Mouse (Mus musculus) spleen, postnatal 14 days (tissue): Measurements from ENCODE around the gene Ephb1.

Experiments
- DNase-seq, 2 experiments: peaks; one replicate each; pipeline ENCODE4 v3.0.0; 2021 to 2022; ENCODE audit warnings: low spot score in 2 of 2

Gene Ephb1

DNA sequence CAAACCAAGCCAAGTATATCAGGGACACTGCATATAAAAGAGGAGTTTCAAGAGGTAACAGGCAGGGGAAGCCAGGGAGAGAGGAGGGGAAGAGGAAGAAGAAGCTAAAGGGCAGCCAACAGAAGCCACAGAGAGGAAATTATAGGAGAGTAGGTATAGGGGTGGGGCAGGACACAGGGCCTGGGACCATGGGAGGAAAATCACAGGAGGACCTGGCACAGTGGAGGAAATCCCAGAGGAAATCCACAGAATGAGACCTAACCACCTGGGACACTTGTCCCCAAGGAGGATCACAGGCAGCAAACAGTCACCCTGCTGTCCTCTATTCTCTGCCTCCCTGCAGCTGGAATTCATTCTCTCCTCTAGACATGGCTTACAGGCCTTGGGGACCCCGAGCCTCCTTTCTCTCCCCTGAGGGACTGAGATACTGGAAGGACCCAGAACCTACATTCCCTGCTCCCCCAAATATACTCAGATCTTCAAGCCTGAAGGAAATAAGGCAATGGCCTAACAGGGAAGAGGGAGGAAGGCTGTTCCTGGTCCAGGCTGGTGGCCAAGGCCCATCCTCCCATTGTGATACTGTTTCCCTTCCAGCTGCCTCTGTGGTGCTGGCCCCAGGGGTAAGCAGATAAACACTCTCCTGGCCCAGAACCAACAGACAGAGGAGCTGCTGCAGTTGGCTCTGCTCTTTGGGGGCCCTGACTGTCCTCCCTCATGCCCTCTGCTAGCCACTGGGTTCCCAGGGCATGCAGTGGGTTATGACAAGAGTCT lies 47.7 kb downstream of the Ephb1 start:
- no peak for DNase-seq

DNA sequence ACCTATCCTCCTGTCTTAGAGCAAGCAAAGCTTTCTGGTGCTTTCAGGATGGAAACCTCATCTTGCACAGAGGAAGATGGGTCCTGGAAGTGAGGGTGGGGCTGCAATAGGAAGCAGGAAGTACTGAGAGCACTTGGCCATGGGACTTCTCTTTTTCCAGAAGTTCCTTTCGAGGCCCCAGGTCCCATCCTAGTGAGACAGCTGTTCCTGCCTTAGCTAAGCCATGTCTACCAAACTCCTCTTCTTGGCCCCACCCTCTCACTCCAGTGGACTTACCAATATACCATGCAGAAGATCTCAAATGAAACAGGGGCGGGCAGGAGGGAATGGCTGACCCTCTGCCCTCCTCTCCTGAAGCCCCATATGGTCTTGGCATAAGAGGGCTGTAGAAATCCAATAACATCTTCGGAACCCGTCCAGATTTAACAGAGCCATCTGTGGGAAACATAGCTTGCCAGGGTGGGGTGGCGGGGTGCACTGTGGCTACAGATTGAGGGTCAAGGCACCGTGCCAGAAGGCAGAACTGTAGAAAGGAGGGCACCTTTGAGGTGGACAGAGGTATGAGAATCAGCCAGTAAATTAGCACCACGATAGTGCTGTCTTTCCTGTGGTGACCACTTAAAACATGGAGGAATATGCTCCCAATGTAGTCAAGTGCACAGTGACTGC lies 48.9 kb downstream of the Ephb1 start:
- no peak for DNase-seq

DNA sequence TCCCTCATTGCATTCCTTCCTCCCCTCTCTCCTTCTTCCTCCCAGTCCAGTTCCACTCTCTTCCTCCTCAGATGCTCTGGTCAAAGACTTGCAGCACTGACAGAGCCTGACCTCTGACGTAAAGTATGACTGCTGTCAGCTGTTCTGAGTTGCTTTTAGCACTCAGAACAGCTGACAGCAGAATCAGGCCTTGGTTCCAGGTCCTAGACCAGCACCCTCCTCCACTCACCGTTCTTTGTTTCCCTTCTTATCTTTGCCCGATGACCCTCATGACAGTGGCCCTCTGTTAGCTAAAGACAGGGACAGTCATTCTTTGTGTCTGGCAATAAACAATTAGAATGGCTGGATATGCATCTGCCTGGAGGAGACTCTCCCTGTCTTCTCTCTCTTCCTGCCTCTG lies 49.7 kb downstream of the Ephb1 start:
- no peak for DNase-seq

DNA sequence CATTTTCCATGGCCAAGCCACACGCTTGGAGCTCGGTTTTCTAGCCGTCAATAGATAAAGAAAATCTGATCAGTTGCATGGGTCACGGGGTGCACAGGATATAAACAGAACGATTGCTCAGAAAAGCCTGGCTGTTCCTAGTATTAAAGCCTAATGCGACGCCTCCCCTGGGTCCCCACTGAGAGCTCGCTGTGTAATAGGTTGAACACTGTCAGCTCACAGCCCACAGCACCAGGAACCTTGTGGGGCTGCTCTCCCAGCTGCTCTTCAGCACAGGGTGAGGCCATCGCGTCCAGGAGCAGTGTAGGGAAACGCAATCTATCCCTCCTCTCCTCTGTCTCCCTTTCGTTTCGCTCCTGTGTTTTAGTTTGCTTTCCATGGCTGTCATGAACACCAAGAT lies 50.6 kb downstream of the Ephb1 start:
- no peak for DNase-seq

DNA sequence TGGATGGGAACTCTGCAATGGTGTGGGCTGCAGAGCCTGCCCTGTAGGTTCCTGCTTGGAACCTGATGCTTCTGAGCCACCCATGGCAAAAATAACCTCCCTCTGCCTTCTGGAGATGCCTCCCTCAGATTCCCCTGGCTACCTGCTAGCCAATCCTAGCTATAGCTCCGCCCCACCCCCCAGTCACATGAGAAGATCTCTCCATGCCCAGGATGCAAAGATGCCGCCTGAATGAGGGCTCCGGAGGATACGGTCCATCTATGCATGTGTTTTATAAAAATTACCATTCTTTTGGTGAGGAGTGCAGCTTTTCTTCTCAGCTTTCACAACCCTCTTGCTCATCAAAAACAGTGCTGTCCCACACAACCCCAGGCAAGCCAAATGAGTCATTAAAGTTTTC lies 53.5 kb downstream of the Ephb1 start:
- no peak for DNase-seq

DNA sequence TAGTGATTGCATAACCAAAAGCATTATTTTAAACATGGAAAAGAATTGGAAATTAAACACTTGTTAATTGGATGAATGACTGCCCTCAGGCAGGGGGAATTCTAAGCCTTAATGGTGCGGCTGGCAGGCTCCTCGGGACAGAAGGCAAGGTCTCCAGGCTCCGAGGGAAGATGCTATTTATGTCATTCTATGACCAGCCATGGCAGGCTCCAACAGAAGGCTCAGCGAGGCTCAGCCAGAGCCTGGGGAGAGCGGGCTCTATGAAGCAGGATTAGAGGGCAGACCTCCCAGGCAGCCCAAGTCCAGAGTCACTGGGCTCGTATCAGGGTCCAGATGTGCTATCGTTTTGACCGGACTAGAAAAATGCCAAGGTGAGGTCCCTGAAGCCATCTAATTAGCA lies 55.8 kb downstream of the Ephb1 start:
- no peak for DNase-seq

DNA sequence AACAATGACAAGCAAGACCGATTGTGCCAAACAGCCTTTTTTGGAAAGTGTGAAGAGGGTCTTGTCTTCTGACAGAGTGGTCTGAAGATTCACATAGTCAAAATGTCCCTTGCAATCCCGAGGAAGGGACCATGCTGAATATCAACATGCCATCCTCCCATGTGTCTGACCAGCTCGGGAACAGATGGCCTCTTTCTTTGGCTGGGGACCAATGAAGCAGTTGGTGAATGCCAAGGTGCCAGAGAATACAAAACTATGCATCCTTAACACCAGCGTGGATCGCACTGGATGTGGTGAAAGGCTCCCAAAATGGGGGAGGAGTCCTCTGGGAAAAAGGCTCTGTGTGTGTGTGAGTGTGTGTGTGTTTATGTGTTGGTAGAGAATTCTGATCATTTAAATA lies 56.5 kb downstream of the Ephb1 start:
- no peak for DNase-seq

DNA sequence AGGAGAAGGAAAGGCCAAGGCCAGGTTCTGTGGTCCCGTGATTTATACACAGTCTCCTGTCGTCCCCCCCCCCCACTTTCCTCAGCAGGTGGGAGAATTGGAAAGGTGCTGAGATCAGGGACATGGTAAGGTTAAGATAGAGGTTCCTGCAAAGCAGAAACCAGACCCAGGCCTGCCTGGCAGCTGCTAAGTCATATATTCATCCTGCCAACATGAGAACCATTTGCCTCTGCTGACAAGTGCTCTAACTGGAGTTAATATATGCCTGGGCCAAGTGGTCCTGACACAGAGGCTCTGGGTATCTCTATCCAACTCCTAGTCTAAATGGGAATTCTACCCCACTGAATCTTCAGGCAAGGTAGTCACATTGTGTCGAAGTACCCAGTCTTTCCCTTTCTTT lies 57.3 kb downstream of the Ephb1 start:
- DNase-seq = no peak

DNA sequence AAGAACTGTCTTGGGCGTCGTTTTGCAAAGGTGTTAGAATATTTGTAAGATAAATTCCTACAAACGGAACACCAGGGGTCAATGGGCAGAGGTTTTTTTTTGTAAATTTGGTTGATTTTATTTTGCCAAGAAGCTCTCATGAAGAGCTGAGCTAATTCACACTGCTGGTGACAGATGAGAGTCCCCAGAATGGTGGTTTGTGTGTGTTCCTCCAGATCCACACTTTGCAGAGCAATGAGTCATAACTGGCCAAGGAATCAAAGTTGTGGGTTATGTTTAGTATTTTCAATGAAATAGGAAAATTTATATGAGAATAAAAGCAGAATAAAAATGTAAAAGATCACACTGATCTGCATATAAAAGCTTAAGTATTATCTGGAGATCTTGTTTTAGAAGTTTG lies 60.9 kb downstream of the Ephb1 start:
- DNase-seq = no peak

DNA sequence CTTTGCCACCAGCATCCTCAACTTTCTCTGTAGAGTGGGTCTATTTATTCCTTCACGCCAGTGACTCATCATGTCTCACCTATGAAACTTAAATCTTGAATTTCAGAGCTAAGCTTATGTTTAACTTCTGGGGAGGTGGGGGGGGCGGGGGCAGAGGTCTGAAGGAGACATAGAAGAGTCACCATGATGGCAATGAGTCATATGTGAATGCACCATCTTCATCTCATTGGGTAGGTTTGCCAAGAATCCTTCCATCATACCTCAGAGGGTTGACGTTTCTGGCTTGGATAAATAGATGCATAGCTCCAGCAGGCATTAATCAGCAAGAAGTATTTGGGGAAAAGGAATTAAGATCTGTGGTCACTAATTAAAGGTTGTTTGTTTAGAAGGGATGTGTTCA lies 63.3 kb downstream of the Ephb1 start:
- no peak for DNase-seq

DNA sequence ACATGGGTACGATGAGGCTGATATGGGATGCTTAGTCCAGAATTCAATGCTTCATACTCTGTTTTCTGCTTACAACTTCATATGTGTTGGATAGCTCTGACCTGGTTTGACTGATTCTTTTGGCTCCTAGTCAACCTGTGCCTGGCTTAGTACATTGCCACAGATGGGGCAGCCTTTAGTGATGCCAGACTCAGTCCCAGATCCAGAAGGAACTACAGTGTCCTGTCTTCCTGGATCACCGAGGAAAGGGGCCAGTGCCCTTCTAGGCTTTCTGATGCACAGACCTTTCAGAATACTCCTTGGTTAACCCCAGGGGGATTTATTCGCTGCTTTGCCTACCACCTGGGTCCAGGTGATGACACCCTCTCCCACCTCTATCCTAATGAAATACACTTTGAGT lies 66.1 kb downstream of the Ephb1 start:
- DNase-seq = no peak

DNA sequence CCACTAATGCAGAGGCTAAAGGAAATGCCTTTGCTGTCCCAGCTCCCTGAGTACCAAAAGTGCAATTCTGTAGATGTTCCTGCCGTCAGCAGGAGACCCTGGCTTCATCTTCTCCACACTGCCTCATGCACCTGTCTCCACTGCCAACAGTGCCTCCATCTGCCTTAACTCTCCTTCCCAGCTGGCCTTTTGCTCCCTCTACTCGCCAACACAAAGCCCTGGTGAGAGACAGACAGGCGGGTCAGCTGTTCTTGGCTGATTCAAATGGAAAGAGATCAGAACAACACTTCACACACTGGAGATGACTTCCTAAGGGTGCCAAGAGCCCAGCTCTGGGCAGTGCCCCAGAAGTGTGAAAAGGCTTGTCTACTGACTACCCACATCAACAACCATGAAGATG lies 78.6 kb downstream of the Ephb1 start:
- DNase-seq = no peak

DNA sequence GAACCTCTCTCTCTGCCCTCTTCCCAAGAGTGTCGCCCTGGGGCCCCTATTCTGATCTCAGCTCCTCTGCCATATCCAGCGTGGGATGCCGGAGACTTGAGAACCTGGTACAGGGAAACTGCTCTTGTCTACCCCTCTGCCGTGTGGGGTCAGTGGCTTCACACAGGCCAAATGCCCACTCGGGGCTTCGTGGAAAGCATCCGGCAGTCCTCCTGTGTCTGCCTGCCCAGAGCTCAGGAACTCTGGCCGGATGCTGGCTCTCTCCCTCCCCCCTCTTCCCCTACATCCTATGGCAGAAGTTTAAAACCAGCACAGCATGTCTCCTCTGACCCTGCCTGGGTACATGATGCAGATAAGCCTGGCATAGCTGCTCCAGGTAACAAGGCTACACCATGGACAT lies 80.5 kb downstream of the Ephb1 start:
- DNase-seq = no peak

DNA sequence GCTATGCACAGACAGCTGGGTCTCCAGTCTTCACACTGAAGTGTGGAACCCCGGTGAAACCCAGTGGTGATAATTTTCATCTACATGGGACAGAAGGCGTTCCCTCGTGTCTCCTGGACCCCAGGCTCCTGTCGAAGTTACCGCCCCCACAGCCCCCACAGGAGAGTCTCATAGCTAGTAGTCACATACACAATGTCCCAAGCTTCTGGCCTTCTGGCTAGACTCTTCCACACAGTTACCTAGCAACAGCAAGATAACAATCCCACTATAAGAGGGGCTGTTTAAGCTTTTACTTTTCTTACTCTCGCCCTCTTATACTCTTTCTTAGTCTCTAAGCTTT lies 81.1 kb downstream of the Ephb1 start:
- no peak for DNase-seq

DNA sequence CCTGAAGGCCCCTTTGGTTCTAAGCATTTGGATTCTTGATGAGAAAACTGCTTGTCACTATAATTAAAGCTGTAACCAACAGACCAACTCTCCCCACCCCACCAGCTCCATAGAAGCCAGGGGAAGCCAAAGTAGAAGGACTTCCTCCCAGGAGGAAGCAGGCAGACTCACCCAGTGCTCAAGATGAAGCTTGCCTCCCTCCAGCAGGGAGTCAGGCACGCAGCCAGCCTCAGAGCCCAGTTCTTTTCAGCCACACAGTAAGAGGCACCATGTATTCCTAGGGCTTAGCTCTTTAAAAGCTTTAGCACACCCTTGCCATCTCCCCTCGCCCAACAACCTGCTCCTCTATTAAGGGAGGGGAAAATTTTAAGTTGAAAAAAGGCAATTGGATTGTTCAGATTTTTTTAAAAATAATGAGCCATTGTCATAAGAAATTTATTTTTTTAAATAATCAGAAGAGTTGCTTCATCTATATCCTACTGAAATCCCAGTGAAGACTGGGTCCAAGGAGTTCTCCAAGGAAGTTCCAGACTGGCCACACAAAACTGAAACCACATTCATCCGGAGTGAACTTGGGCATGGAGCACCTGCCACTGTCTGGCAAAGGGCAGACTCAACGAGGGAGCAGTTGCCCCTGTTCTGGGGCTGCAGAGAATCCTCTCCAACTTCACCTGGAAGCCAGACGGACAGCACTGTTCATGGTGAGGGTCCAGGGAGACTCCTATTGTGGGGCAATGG lies 81.6 kb downstream of the Ephb1 start:
- no peak for DNase-seq

DNA sequence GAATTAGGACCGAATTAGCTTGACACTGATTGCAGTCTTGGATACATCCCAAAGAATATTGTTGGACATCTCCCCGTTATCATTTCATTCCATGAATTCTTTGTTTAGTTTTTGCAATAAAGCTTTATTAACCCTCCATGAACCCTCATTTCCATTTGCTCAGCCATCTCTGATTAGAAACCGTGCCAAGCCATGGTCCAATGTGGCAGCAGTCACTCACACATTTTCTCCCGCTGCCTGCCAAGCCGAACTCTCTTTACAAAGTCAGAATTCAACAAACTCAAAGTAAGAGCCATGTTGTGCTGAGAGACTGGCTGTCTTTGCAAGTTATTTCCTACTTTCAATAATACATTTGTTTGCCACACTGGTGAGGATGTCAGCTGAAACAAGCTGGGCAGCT lies 84.0 kb downstream of the Ephb1 start:
- no peak for DNase-seq

DNA sequence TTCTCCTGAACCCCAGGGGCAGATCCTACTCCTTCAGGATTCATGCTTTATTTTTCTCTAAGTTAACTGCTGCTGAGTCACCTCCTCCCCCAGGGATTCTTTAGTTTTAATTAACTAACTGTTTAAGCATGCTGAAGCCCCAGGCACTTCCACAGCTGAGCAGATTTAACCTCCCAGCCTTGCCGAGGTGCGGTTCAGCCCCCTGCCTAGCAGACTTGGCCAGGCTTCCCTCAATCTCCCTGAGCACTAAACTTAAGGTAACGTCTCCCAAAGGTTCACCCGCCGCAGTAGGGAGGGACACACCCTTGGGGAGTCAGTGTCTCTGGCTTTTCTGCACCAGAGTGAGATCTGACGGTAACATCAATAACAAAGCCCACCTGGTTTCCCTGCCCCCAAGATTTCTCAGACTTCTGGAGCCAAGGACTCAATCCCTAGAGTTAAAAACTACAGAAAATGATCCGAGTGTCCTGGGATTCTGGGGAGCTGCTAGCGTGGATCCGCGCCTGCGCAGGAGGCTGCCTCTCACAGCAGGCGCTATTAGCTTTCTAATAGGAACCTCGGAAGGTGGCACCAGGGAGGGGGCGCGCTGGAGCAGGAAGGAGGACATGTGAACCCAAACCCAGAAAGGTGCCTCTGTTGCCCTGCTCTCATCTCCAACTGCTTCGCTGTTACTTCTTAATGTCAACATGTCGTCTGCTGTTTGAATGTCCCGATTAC lies 87.0 kb downstream of the Ephb1 start:
- DNase-seq = no peak

DNA sequence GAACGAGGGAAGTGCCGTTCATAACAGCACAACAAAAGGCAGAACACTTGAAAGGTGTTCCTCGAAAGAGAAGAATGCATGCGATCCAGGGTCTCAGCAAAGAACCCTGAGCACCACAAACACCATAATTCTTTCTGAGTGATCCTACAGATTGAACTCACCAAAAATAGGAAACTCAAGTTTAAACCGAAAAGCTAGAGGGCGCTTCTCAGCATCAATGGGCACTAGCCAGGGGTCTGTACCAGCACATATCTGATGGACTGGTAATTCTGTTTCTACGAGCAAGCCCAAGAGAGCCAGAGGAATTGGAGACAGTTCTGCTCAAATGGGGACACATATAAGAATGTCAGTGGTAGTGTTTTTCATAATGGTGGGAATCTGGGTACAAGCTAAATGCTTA lies 90.7 kb downstream of the Ephb1 start:
- no peak for DNase-seq

DNA sequence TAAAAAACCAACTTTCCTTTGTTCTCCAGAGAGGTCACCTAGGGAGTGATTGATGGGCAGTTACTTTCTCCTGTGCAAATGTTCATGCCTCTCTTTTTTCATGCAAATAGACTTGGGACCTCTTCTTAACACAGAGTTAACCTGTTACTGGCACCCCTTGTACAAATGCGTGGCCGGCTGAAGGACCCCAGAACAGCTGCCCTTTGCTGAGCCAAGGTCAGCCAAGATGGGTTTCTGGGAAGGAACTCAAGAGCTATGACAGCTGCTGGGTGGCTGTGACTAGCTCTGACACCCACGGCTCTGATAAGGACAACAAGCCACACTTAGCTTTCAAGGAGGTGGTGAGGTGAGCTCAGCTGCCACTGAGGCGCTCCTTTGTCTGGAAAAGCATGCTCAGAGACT lies 92.4 kb downstream of the Ephb1 start:
- no peak for DNase-seq

DNA sequence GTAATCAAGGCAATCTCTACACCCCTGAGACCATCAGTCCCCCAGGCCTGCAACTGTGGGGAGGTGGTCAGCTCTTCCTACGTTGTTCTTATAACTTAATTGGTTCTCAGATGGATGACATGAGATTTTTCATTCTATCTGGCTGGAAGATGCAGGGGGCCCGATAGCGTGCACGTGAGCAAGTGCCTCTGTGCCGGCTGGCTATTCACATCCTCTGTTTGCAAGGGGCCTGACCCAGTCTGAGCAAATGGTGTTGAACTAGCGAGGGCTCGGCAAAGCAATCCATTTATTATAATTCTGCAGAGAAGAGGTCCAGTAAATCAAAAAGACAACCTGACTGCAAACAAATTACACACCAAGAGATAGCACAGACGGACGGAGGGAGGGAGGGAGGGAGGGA lies 93.0 kb downstream of the Ephb1 start:
- no peak for DNase-seq

DNA sequence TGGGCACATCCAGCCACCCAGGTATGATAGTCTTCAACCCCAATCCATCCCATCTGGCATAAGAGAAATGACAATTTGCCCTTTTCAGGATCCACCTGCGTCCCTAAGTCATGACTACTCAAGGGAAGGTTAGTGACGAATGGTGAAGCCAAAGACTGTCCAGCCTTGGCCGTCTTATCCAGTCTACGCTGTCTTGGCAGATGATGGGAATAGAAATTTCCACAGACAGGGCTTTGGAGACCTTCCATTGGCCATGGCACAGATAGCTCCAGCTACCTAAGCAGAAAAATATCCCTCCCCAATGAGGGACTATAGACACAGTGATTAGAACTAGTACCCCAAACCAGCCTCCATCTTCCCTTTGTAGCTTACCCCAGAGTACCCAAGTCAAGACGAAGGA lies 98.1 kb downstream of the Ephb1 start:
- no peak for DNase-seq

DNA sequence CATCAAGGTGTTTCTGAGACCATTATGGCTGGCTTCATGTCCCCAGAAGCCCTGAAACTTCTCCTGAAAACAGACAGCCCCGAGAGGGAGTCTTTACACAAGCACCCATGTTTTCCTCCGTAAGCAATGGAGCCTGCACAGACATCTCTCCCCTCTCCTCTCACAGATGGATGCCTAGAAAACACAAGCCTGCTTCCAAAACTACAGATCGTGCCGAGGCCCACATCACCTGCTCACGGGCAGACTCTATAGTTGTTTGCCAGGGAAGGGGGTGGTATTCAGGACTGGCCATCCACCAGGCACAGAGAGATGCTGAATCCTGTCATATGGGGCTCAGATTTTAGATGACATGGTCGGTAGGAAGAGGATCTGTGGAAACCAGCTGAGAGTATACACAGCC lies 98.7 kb downstream of the Ephb1 start:
- no peak for DNase-seq
